Mouse (Mus musculus): ENCODE results near the gene Hist1h2bb. TPM values are rescaled to one million over a fixed set of nuclear protein-coding genes. Genes with fewer than 3 reads are reported as not detected.
"Not testable (repeated sequence)": the region's sequence is repeated elsewhere in the genome, so short reads cannot be mapped to it uniquely, and the experiment has no call there.

Gene Hist1h2bb
- polyA plus RNA-seq, 1 experiment from 2014 or later, result not detected

DNA sequence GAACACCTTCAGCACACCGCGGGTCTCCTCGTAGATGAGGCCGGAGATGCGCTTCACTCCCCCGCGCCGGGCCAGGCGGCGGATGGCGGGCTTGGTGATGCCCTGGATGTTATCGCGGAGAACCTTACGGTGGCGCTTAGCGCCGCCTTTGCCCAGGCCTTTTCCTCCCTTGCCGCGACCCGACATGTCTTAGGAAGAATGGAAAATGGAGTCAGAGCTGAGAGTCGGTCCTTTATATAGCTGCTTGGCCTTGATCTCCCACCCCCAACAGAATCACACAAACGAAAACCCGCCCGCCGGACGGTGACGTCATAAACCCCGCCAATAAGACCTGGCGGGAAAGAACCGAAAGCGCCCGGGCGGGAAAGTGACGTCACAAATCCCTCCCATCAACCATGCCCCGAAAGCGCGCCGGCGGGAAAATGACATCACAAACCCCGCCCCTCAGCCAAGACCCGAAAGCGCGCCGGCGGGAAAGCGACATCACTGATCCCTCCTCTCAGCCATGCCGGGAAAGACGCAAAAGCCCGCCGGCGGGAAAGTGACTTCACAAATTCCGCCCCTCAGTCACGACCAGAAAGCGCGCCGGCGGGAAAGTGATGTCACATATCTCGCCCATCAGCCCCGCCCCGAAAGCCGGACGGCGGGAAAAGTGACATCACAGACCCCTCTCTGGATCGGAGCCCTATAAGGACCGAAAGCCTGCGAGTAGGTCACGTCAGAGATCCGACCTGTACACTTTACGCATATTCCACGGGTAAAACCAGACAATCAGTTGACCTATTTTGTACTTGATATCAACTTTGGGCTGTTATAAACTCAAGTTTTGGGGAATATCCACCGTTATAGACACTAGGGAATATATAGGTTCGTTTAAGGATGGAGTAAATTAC, 14.7 kb downstream of the Hist1h2bb start, which contains the start of gene Hist1h4a:
Gene Hist1h4a, minus strand, starts transcription at position 259 of the 893 bp plus-strand sequence.
- no peaks in the 10 kb centered on the region for H3K36me3 ChIP-seq (ENCODE audit: inconsistent target)
- H3K4me3 ChIP-seq (ENCODE audit: inconsistent target), result peak within 1 kb of the TSS; percentile 31
- H3K27ac ChIP-seq, result peak within 1 kb of the TSS; percentile 62
- WGBS (ENCODE audit: missing documents), result under 1% methylated on average over 54 of the region's 72 CpGs
- H3K79me2 ChIP-seq (ENCODE audit: inconsistent target), result no peaks in the 10 kb centered on the region

- WGBS (ENCODE audit: missing documents), result under 1% methylated on average over 19 of the region's 52 CpGs
- H3K79me2 ChIP-seq (ENCODE audit: inconsistent target); H3K36me3 ChIP-seq (ENCODE audit: inconsistent target): not testable (repeated sequence)
- Histone ChIP-seq H3K27ac (peak within 1 kb of the TSS; percentile 70), H3K4me3 (ENCODE audit: inconsistent target) (peak within 1 kb of the TSS; percentile 32)
Observed at GRCm38 (mm10) chr13:23761871-23762821, 15.6 kb downstream of the Hist1h2bb start, which contains the start of gene Hist1h3a. Hist1h3a (minus strand) TSS chr13:23762386.

DNA sequence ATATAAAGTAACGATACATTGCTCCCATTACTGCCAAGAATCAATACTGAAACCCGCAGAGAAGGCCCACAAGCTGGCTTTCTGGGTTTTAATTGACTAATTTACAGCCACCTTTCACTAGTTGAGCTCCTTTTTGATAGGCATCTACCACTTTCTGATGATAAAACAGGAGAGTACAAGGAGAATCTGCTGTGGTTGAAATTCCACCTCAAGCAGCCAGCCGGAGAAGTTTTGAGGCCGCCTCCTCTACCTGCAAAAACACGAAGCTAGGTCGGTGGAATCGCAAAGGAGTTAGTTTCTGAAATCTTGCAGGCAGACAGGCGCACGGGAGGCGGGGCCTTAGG, 16.7 kb downstream of the Hist1h2bb start:
- H3K79me2 ChIP-seq (ENCODE audit: inconsistent target), result no peaks in the 10 kb centered on the region
- under 1% methylated on average over 10 of the region's 10 CpGs for WGBS (ENCODE audit: missing documents)
- no peaks in the 10 kb centered on the region for H3K36me3 ChIP-seq (ENCODE audit: inconsistent target)
- H3K27ac ChIP-seq, result peak overlapping the region; percentile 70
- H3K4me3 ChIP-seq (ENCODE audit: inconsistent target), result peak overlapping the region; percentile 32; the same call in 1 of the 2 replicates

DNA sequence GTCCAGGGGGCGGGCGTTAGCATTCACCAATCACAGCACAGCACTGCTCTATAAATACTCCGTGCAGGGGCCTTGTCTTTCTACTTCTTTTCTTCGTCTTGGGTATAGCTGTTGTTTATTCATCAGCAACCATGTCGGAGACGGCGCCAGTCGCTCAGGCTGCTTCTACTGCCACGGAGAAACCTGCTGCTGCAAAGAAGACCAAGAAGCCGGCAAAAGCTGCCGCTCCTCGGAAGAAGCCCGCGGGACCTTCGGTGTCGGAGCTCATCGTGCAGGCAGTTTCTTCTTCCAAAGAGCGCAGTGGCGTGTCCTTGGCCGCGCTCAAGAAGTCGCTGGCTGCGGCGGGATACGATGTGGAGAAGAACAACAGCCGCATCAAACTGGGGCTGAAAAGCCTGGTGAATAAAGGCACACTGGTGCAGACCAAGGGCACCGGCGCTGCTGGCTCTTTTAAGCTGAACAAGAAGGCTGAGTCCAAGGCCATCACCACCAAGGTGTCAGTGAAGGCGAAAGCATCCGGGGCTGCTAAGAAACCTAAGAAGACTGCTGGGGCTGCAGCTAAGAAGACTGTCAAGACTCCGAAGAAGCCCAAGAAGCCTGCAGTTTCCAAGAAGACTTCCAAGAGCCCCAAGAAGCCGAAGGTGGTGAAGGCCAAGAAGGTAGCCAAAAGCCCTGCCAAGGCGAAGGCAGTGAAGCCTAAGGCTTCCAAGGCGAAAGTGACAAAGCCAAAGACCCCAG, 17.2 kb downstream of the Hist1h2bb start, which contains the start of gene Hist1h1a:
Gene Hist1h1a, plus strand, starts transcription at position 81 of the 738 bp plus-strand sequence.
- no peaks in the 10 kb centered on the region for H3K79me2 ChIP-seq (ENCODE audit: inconsistent target)
- no peaks in the 10 kb centered on the region for H3K36me3 ChIP-seq (ENCODE audit: inconsistent target)
- 6% methylated on average over 33 of the region's 34 CpGs for WGBS (ENCODE audit: missing documents)
- peak within 1 kb of the TSS; percentile 32 for H3K4me3 ChIP-seq (ENCODE audit: inconsistent target)
- peak within 1 kb of the TSS; percentile 70 for H3K27ac ChIP-seq

- peak overlapping the region; percentile 70 for H3K27ac ChIP-seq
- H3K79me2 ChIP-seq (ENCODE audit: inconsistent target), result no peaks in the 10 kb centered on the region
- peak overlapping the region; percentile 32 for H3K4me3 ChIP-seq (ENCODE audit: inconsistent target)
- no peaks in the 10 kb centered on the region for H3K36me3 ChIP-seq (ENCODE audit: inconsistent target)
- WGBS (ENCODE audit: missing documents), result 64% methylated on average over 12 of the region's 12 CpGs
Observed at GRCm38 (mm10) chr13:23764324-23765171, 18.0 kb downstream of the Hist1h2bb start.

DNA sequence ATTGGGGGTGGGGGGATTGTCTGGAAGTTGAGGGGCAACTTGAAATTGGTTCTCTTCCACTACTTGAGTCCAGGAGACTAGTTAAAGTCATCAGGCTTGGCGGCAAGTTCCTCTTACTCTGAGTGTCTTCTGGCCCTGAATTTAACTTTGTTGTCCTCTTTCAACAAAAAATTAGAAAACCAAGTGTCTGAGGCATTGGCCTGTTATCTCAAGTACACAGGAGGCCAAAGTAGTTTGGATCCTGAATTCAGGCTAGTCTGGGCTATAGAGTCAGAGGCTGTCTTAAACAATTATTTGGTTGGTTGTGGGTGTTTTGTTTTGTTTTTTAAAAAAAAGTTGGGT, 18.6 kb downstream of the Hist1h2bb start:
- WGBS (ENCODE audit: missing documents), result 55% methylated on average over 1 of the region's 1 CpGs
- Histone ChIP-seq H3K36me3 (ENCODE audit: inconsistent target) (no peaks in the 10 kb centered on the region), H3K27ac (no peak overlapping the region), H3K4me3 (ENCODE audit: inconsistent target) (no peak overlapping the region), H3K79me2 (ENCODE audit: inconsistent target) (no peaks in the 10 kb centered on the region)

- no peak overlapping the region for H3K27ac ChIP-seq
- H3K79me2 ChIP-seq (ENCODE audit: inconsistent target), result no peaks in the 10 kb centered on the region
- H3K4me3 ChIP-seq (ENCODE audit: inconsistent target), result no peak overlapping the region
Observed at GRCm38 (mm10) chr13:23766772-23767171, 20.2 kb downstream of the Hist1h2bb start.

GRCm38 (mm10) chr13:23768834-23769397, 22.4 kb downstream of the Hist1h2bb start:
- Histone ChIP-seq H3K79me2 (ENCODE audit: inconsistent target) (no peaks in the 10 kb centered on the region), H3K27ac (no peak overlapping the region), H3K36me3 (ENCODE audit: inconsistent target) (no peaks in the 10 kb centered on the region), H3K4me3 (ENCODE audit: inconsistent target) (no peak overlapping the region)
- WGBS (ENCODE audit: missing documents), result 5% methylated on average over 5 of the region's 5 CpGs

More at GRCm38 (mm10) chr13:23766772-23767171, 20.2 kb downstream of the Hist1h2bb start:
- H3K36me3 ChIP-seq (ENCODE audit: inconsistent target), result no peaks in the 10 kb centered on the region

- not testable (repeated sequence) for H3K36me3 ChIP-seq (ENCODE audit: inconsistent target); H3K79me2 ChIP-seq (ENCODE audit: inconsistent target); H3K27ac ChIP-seq; H3K4me3 ChIP-seq (ENCODE audit: inconsistent target)
- 81% methylated on average over 2 of the region's 2 CpGs for WGBS (ENCODE audit: missing documents)
Observed at GRCm38 (mm10) chr13:23769613-23770012, 23.1 kb downstream of the Hist1h2bb start, which contains the start of gene Trim38. Trim38 (plus strand) TSS chr13:23769913.

GRCm38 (mm10) chr13:23772561-23773313, 26.2 kb downstream of the Hist1h2bb start:
- Histone ChIP-seq H3K27ac (no peak overlapping the region), H3K4me3 (ENCODE audit: inconsistent target) (no peak overlapping the region), H3K36me3 (ENCODE audit: inconsistent target) (no peaks in the 10 kb centered on the region), H3K79me2 (ENCODE audit: inconsistent target) (no peaks in the 10 kb centered on the region)
- 57% methylated on average over 21 of the region's 21 CpGs for WGBS (ENCODE audit: missing documents)

- H3K36me3 ChIP-seq (ENCODE audit: inconsistent target), result no peaks in the 10 kb centered on the region
Observed at GRCm38 (mm10) chr13:23778339-23778738, 31.8 kb downstream of the Hist1h2bb start.

DNA sequence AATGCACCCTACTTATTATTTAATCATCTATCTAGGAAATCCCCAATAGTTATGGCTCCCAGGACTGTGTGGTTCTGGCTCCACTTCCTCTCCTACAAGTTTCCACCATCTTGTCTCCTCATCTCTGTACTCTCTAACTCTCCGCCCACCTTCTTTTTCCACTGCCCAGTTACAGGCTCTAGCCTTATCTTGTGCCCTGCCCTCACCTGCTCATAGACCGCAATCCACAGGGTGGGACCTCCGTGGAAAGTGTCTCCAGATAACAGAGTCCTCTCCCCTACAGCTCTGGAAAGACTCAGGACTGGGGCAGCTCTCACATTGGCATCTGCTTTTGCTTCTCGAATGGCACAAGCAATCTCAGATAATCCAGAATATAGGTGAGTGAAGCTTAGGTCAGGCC, 32.5 kb downstream of the Hist1h2bb start:
- no peaks in the 10 kb centered on the region for H3K79me2 ChIP-seq (ENCODE audit: inconsistent target)
- no peak overlapping the region for H3K4me3 ChIP-seq (ENCODE audit: inconsistent target)
- no peaks in the 10 kb centered on the region for H3K36me3 ChIP-seq (ENCODE audit: inconsistent target)
- H3K27ac ChIP-seq, result no peak overlapping the region
- 96% methylated on average over 4 of the region's 4 CpGs for WGBS (ENCODE audit: missing documents)

More at GRCm38 (mm10) chr13:23778339-23778738, 31.8 kb downstream of the Hist1h2bb start:
- H3K27ac ChIP-seq, result no peak overlapping the region
- H3K4me3 ChIP-seq (ENCODE audit: inconsistent target), result no peak overlapping the region
- H3K79me2 ChIP-seq (ENCODE audit: inconsistent target), result no peaks in the 10 kb centered on the region
- WGBS (ENCODE audit: missing documents), result 69% methylated on average over 7 of the region's 7 CpGs

All from macrophage (primary cell).